Mouse (Mus musculus): Measurements from ENCODE around the gene Nckap5. TPM values are rescaled to one million over a fixed set of nuclear protein-coding genes. Genes with fewer than 3 reads are reported as not detected.

Gene Nckap5
- not detected in 3 replicates for total RNA-seq (2017)

GRCm38 (mm10) chr1:126830031-126830927 is at the start of gene Nckap5:
TSS of gene Nckap5 (minus strand) at chr1:126830799.
- ATAC-seq (replicated peaks; ENCODE audit: insufficient number of reproducible peaks, low FRiP score, low TSS enrichment, poor library complexity, severe bottlenecking): no peak

GRCm38 (mm10) chr1:126877495-126877894 is 46.9 kb upstream of the Nckap5 start:
- no peak for ATAC-seq (replicated peaks; ENCODE audit: insufficient number of reproducible peaks, low FRiP score, low TSS enrichment, poor library complexity, severe bottlenecking)

- ATAC-seq (replicated peaks; ENCODE audit: insufficient number of reproducible peaks, low FRiP score, low TSS enrichment, poor library complexity, severe bottlenecking): no peak
Measured at GRCm38 (mm10) chr1:126868372-126868771, 37.8 kb upstream of the Nckap5 start.

GRCm38 (mm10) chr1:126867912-126868311 is 37.3 kb upstream of the Nckap5 start:
- no peak for ATAC-seq (replicated peaks; ENCODE audit: insufficient number of reproducible peaks, low FRiP score, low TSS enrichment, poor library complexity, severe bottlenecking)

GRCm38 (mm10) chr1:126865591-126866086 is 35.0 kb upstream of the Nckap5 start:
- no peak for ATAC-seq (replicated peaks; ENCODE audit: insufficient number of reproducible peaks, low FRiP score, low TSS enrichment, poor library complexity, severe bottlenecking)

- ATAC-seq (replicated peaks; ENCODE audit: insufficient number of reproducible peaks, low FRiP score, low TSS enrichment, poor library complexity, severe bottlenecking): no peak
Measured at GRCm38 (mm10) chr1:126861816-126862215, 31.2 kb upstream of the Nckap5 start.

GRCm38 (mm10) chr1:126860537-126860936 is 29.9 kb upstream of the Nckap5 start:
- no peak for ATAC-seq (replicated peaks; ENCODE audit: insufficient number of reproducible peaks, low FRiP score, low TSS enrichment, poor library complexity, severe bottlenecking)

GRCm38 (mm10) chr1:126849481-126849880 is 18.9 kb upstream of the Nckap5 start:
- ATAC-seq (replicated peaks; ENCODE audit: insufficient number of reproducible peaks, low FRiP score, low TSS enrichment, poor library complexity, severe bottlenecking): no peak

- ATAC-seq (replicated peaks; ENCODE audit: insufficient number of reproducible peaks, low FRiP score, low TSS enrichment, poor library complexity, severe bottlenecking): no peak
Measured at GRCm38 (mm10) chr1:126846317-126846716, 15.7 kb upstream of the Nckap5 start.

GRCm38 (mm10) chr1:126832885-126833284 is 2.3 kb upstream of the Nckap5 start:
- no peak for ATAC-seq (replicated peaks; ENCODE audit: insufficient number of reproducible peaks, low FRiP score, low TSS enrichment, poor library complexity, severe bottlenecking)

- ATAC-seq (replicated peaks; ENCODE audit: insufficient number of reproducible peaks, low FRiP score, low TSS enrichment, poor library complexity, severe bottlenecking): no peak
Measured at GRCm38 (mm10) chr1:126829031-126829430, 1.6 kb downstream of the Nckap5 start.

- ATAC-seq (replicated peaks; ENCODE audit: insufficient number of reproducible peaks, low FRiP score, low TSS enrichment, poor library complexity, severe bottlenecking): no peak
Measured at GRCm38 (mm10) chr1:126824841-126825240, 5.8 kb downstream of the Nckap5 start.

GRCm38 (mm10) chr1:126822246-126822645 is 8.4 kb downstream of the Nckap5 start:
- ATAC-seq (replicated peaks; ENCODE audit: insufficient number of reproducible peaks, low FRiP score, low TSS enrichment, poor library complexity, severe bottlenecking): no peak

- peak; percentile 93 for ATAC-seq (replicated peaks; ENCODE audit: insufficient number of reproducible peaks, low FRiP score, low TSS enrichment, poor library complexity, severe bottlenecking)
Measured at GRCm38 (mm10) chr1:126817381-126818034, 13.1 kb downstream of the Nckap5 start.

GRCm38 (mm10) chr1:126806994-126807611 is 23.5 kb downstream of the Nckap5 start:
- ATAC-seq (replicated peaks; ENCODE audit: insufficient number of reproducible peaks, low FRiP score, low TSS enrichment, poor library complexity, severe bottlenecking): no peak

- ATAC-seq (replicated peaks; ENCODE audit: insufficient number of reproducible peaks, low FRiP score, low TSS enrichment, poor library complexity, severe bottlenecking): no peak
Measured at GRCm38 (mm10) chr1:126806548-126806947, 24.1 kb downstream of the Nckap5 start.

GRCm38 (mm10) chr1:126802405-126802804 is 28.2 kb downstream of the Nckap5 start:
- no peak for ATAC-seq (replicated peaks; ENCODE audit: insufficient number of reproducible peaks, low FRiP score, low TSS enrichment, poor library complexity, severe bottlenecking)

- no peak for ATAC-seq (replicated peaks; ENCODE audit: insufficient number of reproducible peaks, low FRiP score, low TSS enrichment, poor library complexity, severe bottlenecking)
Measured at GRCm38 (mm10) chr1:126801706-126802105, 28.9 kb downstream of the Nckap5 start.

GRCm38 (mm10) chr1:126799379-126799798 is 31.2 kb downstream of the Nckap5 start:
- no peak for ATAC-seq (replicated peaks; ENCODE audit: insufficient number of reproducible peaks, low FRiP score, low TSS enrichment, poor library complexity, severe bottlenecking)

Measured in monocyte, adult 5-6 weeks (primary cell).